Mouse (Mus musculus) olfactory bulb, adult 2 months (tissue): Measurements from ENCODE around the gene H2afy2.

Source experiments
- CTCF ChIP-seq: fragments of 200-500 bp; IDR thresholded peaks from 2 replicates; pipeline ENCODE4 v1.5.1; 2012; ENCODE audit warnings: low read depth, mild to moderate bottlenecking, low read length, moderate library complexity; ENCODE audit not compliant: insufficient read depth
- POLR2A ChIP-seq: fragments of 200-500 bp; IDR thresholded peaks from 2 replicates; pipeline ENCODE4 v1.6.1; 2012; ENCODE audit warnings: mild to moderate bottlenecking, low read depth, low read length, moderate library complexity; ENCODE audit not compliant: insufficient read depth

- TF ChIP-seq CTCF (no peak), POLR2A (no peak)
Observed at GRCm38 (mm10) chr10:61784414-61784813, 467 bp upstream of the H2afy2 start.
